Mouse (Mus musculus) stomach, embryonic 16.5 days (tissue): ENCODE measurements around the gene Aebp1. TPM values are rescaled to one million over a fixed set of nuclear protein-coding genes. Genes with fewer than 3 reads are reported as not detected.

Experiments
- ATAC-seq: fragments of 200-750 bp; cut with Nextera tagmentation; 2 replicates; pipeline ENCODE4 v1.8.0; 2017; ENCODE audit warnings: moderate number of reproducible peaks, moderate TSS enrichment; ENCODE audit not compliant: insufficient read depth, low FRiP score
- H3K27ac ChIP-seq: fragments of 300-500 bp; sonication (generic); 2 replicates; pipeline ENCODE4 v1.5.1; 2014; ENCODE audit warnings: low read length
- H3K27me3 ChIP-seq: fragments of 300-500 bp; sonication (generic); 2 replicates; pipeline ENCODE4 v1.6.1; 2014; ENCODE audit warnings: low read length, control low read depth, mixed read lengths; ENCODE audit not compliant: control insufficient read depth, insufficient read depth
- H3K36me3 ChIP-seq: fragments of 300-500 bp; sonication (generic); 2 replicates; pipeline ENCODE4 v1.6.1; 2014; ENCODE audit warnings: low read length; ENCODE audit not compliant: control insufficient read depth, insufficient read depth
- H3K4me1 ChIP-seq: fragments of 300-500 bp; sonication (generic); 2 replicates; pipeline ENCODE4 v1.6.1; 2014; ENCODE audit warnings: low read length, control low read depth, mixed read lengths; ENCODE audit not compliant: control insufficient read depth, insufficient read depth
- H3K4me2 ChIP-seq: fragments of 300-500 bp; sonication (generic); 2 replicates; pipeline ENCODE4 v1.6.1; 2014; ENCODE audit warnings: low read depth, low read length, mixed read lengths
- H3K4me3 ChIP-seq: fragments of 300-500 bp; sonication (generic); replicated peaks from 2 replicates; pipeline ENCODE4 v1.5.1; 2014; ENCODE audit warnings: mild to moderate bottlenecking, low read length
- H3K9ac ChIP-seq: fragments of 300-500 bp; sonication (generic); 2 replicates; pipeline ENCODE4 v1.6.1; 2014; ENCODE audit warnings: low read length
- H3K9me3 ChIP-seq: fragments of 300-500 bp; sonication (generic); replicated peaks from 2 replicates; pipeline ENCODE4 v1.6.1; 2016; ENCODE audit warnings: low read length, control low read depth; ENCODE audit not compliant: control insufficient read depth
- WGBS: fragments of 180-500 bp; shearing (Covaris S2); extraction: QIAGEN DNeasy Blood & Tissue Kit; methylation state at CpG from one replicate; pipeline ENCODE4 v1.1.7; 2014; 5-methylcytosine and 5-hydroxymethylcytosine counted together
- polyA plus RNA-seq: library from polyadenylated mRNA; unstranded; fragments of >200 nt; fragmentation: Nextera tagmentation; extraction: Ambion mirVana; gene quantifications from 2 replicates; pipeline ENCODE4 v1.2.1, GENCODE M21; 2015

The Aebp1 gene
- 50.6 and 56.1 TPM in 2 replicates for polyA plus RNA-seq

- H3K4me2 ChIP-seq = peak within 1 kb of the TSS; percentile 74
- peak within 1 kb of the TSS; percentile 76 for H3K9ac ChIP-seq
- no peaks in the 10 kb centered on the region for H3K9me3 ChIP-seq
- 2% methylated on average over 59 of the region's 59 CpGs for WGBS
- H3K4me1 ChIP-seq = peaks cover 3% of the 10 kb centered on the region
- H3K27ac ChIP-seq = 0 out of 2 replicates have a peak within 1 kb of the TSS, but pooled peaks have one; percentile 20
- H3K36me3 ChIP-seq = no peaks in the 10 kb centered on the region
- H3K4me3 ChIP-seq = peak within 1 kb of the TSS; percentile 57
- ATAC-seq = peak; percentile 82; the same call in 1 of the 2 replicates
- H3K27me3 ChIP-seq = 0 out of 2 replicates have a peak, but pooled peaks cover 3% of the 10 kb centered on the region
These were observed at the start of gene Aebp1 for GRCm38 (mm10) chr11:5861678-5862393. Gene Aebp1 (plus strand): TSS chr11:5861947.

GRCm38 (mm10) chr11:5813381-5813780, 48.4 kb upstream of the Aebp1 start:
- 75% methylated on average over 10 of the region's 10 CpGs for WGBS
- H3K36me3 ChIP-seq = no peaks in the 10 kb centered on the region
- H3K27ac ChIP-seq = no peak overlapping the region
- no peak overlapping the region for H3K9ac ChIP-seq
- H3K4me1 ChIP-seq = no peaks in the 10 kb centered on the region
- H3K27me3 ChIP-seq = no peaks in the 10 kb centered on the region
- H3K4me3 ChIP-seq = no peak overlapping the region
- no peak for ATAC-seq
- no peak overlapping the region for H3K4me2 ChIP-seq
- no peaks in the 10 kb centered on the region for H3K9me3 ChIP-seq

- no peak for ATAC-seq
- Histone ChIP-seq H3K27me3 (no peaks in the 10 kb centered on the region), H3K9ac (no peak overlapping the region), H3K9me3 (no peaks in the 10 kb centered on the region), H3K27ac (no peak overlapping the region), H3K4me1 (no peaks in the 10 kb centered on the region), H3K4me3 (no peak overlapping the region), H3K4me2 (no peak overlapping the region), H3K36me3 (no peaks in the 10 kb centered on the region)
- WGBS = 61% methylated on average over 2 of the region's 2 CpGs
These were observed 42.5 kb upstream of the Aebp1 start for GRCm38 (mm10) chr11:5819223-5819622.

DNA sequence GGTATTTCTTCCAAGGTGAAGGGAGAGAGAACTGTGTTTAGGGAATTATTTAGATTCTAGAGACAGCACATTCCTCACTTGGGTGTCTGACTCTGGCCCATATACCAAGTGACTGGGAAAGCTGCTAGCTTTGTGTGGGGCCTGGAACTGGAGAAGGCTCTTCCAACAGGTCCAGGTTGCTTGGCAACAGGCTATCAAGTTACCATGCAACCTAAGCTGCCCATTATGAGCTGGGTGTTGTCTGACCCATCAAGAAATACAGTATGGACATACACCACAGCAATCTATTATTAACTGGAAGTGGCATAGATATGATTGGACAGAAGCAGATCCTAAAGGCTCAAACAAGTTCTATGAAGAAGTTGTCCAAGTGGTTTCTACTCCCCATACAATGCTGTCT, 36.3 kb upstream of the Aebp1 start:
- no peak overlapping the region for H3K9ac ChIP-seq
- 0 out of 2 replicates have a peak, but pooled peaks cover 7% of the 10 kb centered on the region for H3K36me3 ChIP-seq
- no peaks in the 10 kb centered on the region for H3K9me3 ChIP-seq
- ATAC-seq = no peak
- no peak overlapping the region for H3K4me2 ChIP-seq
- H3K4me3 ChIP-seq = no peak overlapping the region
- no peaks in the 10 kb centered on the region for H3K4me1 ChIP-seq
- no peak overlapping the region for H3K27ac ChIP-seq
- H3K27me3 ChIP-seq = no peaks in the 10 kb centered on the region

DNA sequence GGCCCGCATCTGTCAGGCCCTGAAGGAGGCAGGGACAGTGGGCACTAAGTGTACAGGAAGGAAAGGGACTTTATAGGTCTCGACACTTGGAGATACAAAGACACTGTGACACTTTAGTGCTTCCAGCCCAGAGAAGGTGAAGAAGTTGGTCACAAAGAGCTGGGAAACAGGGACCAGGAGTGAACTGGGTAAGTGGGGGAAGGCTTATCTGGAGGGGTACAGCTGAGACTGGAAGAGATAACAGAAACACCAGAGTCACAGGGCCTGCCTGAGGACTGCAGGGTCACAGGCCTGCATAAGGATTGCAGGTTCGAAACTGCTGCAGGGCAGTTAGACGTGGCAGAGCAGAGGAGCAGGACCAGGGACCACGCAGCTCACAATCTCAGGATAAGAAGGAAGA, 33.8 kb upstream of the Aebp1 start:
- no peaks in the 10 kb centered on the region for H3K9me3 ChIP-seq
- no peak overlapping the region for H3K9ac ChIP-seq
- no peak overlapping the region for H3K4me3 ChIP-seq
- H3K27me3 ChIP-seq = no peaks in the 10 kb centered on the region
- ATAC-seq = no peak
- no peak overlapping the region for H3K4me2 ChIP-seq
- H3K27ac ChIP-seq = no peak overlapping the region
- 0 out of 2 replicates have a peak, but pooled peaks cover 7% of the 10 kb centered on the region for H3K36me3 ChIP-seq
- H3K4me1 ChIP-seq = no peaks in the 10 kb centered on the region
- WGBS = 90% methylated on average over 5 of the region's 5 CpGs

DNA sequence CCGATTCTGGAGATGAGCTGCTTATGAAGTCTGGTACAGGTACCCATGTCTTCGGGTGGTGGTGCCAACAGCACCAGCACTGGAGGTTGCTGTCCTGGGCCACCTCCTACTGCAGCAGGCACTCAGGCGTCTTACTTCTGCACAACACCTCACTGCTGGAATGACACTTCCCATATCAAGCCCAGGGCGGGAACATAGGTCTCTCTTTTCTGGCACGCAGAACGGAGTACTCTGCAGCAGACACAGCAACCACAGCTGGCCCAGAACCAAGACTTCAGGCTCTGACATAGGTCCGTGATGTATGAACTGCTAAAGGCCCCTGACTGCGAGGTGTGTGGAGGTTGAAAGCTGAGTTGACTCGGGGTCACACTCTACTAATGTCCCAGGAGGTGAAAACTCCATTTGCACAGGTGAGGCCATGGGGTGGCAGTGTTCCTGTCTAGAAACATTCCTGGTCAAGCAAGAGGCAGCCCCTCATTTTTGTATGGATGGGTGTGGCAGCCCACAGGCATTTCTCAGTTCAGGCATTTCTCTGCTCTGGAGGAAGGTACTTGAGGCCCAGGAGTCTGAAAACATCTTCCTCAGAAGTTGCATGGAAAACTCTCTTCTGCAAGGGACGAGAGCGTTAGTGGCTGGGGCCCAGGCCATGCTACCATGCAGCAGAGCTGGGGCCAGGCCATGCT, 33.1 kb upstream of the Aebp1 start:
- no peak overlapping the region for H3K4me2 ChIP-seq
- no peak overlapping the region for H3K4me3 ChIP-seq
- no peaks in the 10 kb centered on the region for H3K27me3 ChIP-seq
- no peaks in the 10 kb centered on the region for H3K4me1 ChIP-seq
- H3K9me3 ChIP-seq = no peaks in the 10 kb centered on the region
- no peak for ATAC-seq
- 80% methylated on average over 11 of the region's 11 CpGs for WGBS
- H3K9ac ChIP-seq = no peak overlapping the region
- no peak overlapping the region for H3K27ac ChIP-seq
- H3K36me3 ChIP-seq = 0 out of 2 replicates have a peak, but pooled peaks cover 7% of the 10 kb centered on the region

GRCm38 (mm10) chr11:5829327-5829726, 32.4 kb upstream of the Aebp1 start:
- ATAC-seq = no peak
- Histone ChIP-seq H3K36me3 (0 out of 2 replicates have a peak, but pooled peaks cover 7% of the 10 kb centered on the region), H3K27ac (no peak overlapping the region), H3K4me2 (no peak overlapping the region), H3K4me3 (no peak overlapping the region), H3K9ac (no peak overlapping the region), H3K27me3 (no peaks in the 10 kb centered on the region), H3K4me1 (no peaks in the 10 kb centered on the region), H3K9me3 (no peaks in the 10 kb centered on the region)
- 92% methylated on average over 12 of the region's 12 CpGs for WGBS

DNA sequence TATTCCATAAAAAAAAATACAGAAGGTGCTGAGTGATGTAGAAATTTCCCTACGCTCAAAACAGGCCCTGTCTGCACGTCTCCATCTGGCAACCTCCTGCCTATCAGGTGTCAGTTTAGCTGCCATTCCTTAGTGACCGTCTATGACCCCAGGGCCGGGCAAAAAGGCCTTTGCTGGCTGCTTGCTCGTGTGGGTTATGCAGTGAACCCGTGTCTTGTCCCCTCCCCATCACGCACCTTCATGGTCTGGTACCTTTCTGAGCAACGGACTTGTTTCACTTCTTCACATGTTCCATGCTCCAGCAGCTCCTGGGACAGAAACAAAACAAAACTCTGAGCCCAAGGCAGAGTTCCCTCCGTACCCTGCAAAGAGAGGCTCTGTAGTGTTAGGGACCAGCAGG, 27.2 kb upstream of the Aebp1 start:
- H3K4me1 ChIP-seq = no peaks in the 10 kb centered on the region
- H3K4me3 ChIP-seq = no peak overlapping the region
- no peak for ATAC-seq
- H3K27ac ChIP-seq = no peak overlapping the region
- no peaks in the 10 kb centered on the region for H3K27me3 ChIP-seq
- no peaks in the 10 kb centered on the region for H3K36me3 ChIP-seq
- H3K9me3 ChIP-seq = no peaks in the 10 kb centered on the region
- no peak overlapping the region for H3K4me2 ChIP-seq
- H3K9ac ChIP-seq = no peak overlapping the region
- WGBS = 84% methylated on average over 9 of the region's 9 CpGs

DNA sequence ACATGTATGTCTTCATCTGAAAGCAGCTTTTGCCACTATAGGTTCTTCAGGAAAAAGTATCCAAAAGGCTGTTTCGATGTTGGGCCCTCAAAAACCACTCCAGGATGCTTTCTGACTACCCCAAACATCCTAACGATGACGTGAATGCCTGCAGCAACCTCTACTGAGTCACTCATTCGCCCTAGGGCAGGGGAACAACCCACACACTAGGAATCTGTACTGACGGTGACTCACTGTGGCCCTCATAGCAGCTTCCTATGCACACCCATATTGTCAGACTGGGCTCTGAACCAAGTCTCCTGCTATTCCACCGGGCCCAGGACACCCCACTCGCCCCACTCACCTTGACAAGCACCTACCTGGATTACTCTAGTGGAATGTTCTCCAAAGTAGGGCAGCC, 26.7 kb upstream of the Aebp1 start:
- Histone ChIP-seq H3K27ac (no peak overlapping the region), H3K4me2 (no peak overlapping the region), H3K36me3 (no peaks in the 10 kb centered on the region), H3K9ac (no peak overlapping the region), H3K27me3 (no peaks in the 10 kb centered on the region), H3K9me3 (no peaks in the 10 kb centered on the region), H3K4me1 (no peaks in the 10 kb centered on the region), H3K4me3 (no peak overlapping the region)
- ATAC-seq = no peak
- WGBS = 91% methylated on average over 7 of the region's 7 CpGs
